22 mouse cellular contexts compared by ENCODE assay signal in genomic region chr9:99424574-99424863, GRCm38 (mm10). TPM values are rescaled to one million over a fixed set of nuclear protein-coding genes. Genes with fewer than 3 reads are reported as not detected.
A peak's percentile ranks its signal among the peaks of the same experiment; 100 is the strongest.
DNase-seq lines count a peak whose midpoint lies in the region; ATAC-seq and TF ChIP-seq lines count a peak whose summit lies in the region.
"Had no signal": no experiment of that assay in that cellular context is flagged by ENCODE, and none has a peak within 500 bp of the region (broad histone marks: within the 10 kb centered on the region; RNA-seq: fewer than 3 reads in every experiment).

No protein-coding gene starts in this region.

- TF ChIP-seq POLR2A in ES-Bruce4 (IDR thresholded peaks at IDR 0.05; ENCODE audit: insufficient read depth, low read length): no peak

- H3K9ac ChIP-seq in kidney, postnatal 0 days (ENCODE audit: low read depth, low read length): no peak overlapping the region
- H3K9ac ChIP-seq in ES-Bruce4 (ENCODE audit: low read depth, poor library complexity, severe bottlenecking): peak overlapping the region; percentile 34
- H3K9ac ChIP-seq in embryonic facial prominence, embryonic 12.5 days: no peak overlapping the region
- peak overlapping the region; percentile 48; the same call in 1 of the 2 replicates for H3K9ac ChIP-seq in limb, embryonic 13.5 days
- H3K9ac ChIP-seq: embryonic facial prominence, embryonic 15.5 days; midbrain, embryonic 15.5 days had no signal

- no peaks in the 10 kb centered on the region for H3K36me3 ChIP-seq in kidney, postnatal 0 days (ENCODE audit: insufficient read depth, low read length)
- no peaks in the 10 kb centered on the region for H3K36me3 ChIP-seq in ES-Bruce4 (ENCODE audit: control insufficient read depth, insufficient read depth, low read length, poor library complexity, severe bottlenecking)
- H3K36me3 ChIP-seq in embryonic facial prominence, embryonic 12.5 days: no peaks in the 10 kb centered on the region
- no peaks in the 10 kb centered on the region; the same call in 1 of the 2 replicates for H3K36me3 ChIP-seq in limb, embryonic 13.5 days
- H3K36me3 ChIP-seq: embryonic facial prominence, embryonic 15.5 days; midbrain, embryonic 15.5 days had no signal

- H3K27me3 ChIP-seq in kidney, postnatal 0 days (ENCODE audit: insufficient read depth, low read length): no peaks in the 10 kb centered on the region
- H3K27me3 ChIP-seq in ES-Bruce4 (ENCODE audit: control insufficient read depth, insufficient read depth, low read length, poor library complexity, severe bottlenecking): no peaks in the 10 kb centered on the region
- no peaks in the 10 kb centered on the region for H3K27me3 ChIP-seq in embryonic facial prominence, embryonic 12.5 days
- no peaks in the 10 kb centered on the region for H3K27me3 ChIP-seq in limb, embryonic 13.5 days
- H3K27me3 ChIP-seq: embryonic facial prominence, embryonic 15.5 days; midbrain, embryonic 15.5 days; Patski had no signal

- H3K4me3 ChIP-seq in kidney, postnatal 0 days (replicated peaks; ENCODE audit: low read depth, low read length): no peak overlapping the region
- no peak overlapping the region for H3K4me3 ChIP-seq in ES-Bruce4 (ENCODE audit: low read depth, low read length)
- H3K4me3 ChIP-seq in embryonic facial prominence, embryonic 12.5 days: no peak overlapping the region
- H3K4me3 ChIP-seq in limb, embryonic 13.5 days: no peak overlapping the region
- H3K4me3 ChIP-seq: embryonic facial prominence, embryonic 15.5 days; heart, adult 2 months; midbrain, embryonic 15.5 days had no signal

- DNase-seq in kidney, postnatal 0 days (ENCODE audit: low spot score): no peak
- DNase-seq in kidney, postnatal 14 days: no peak
- DNase-seq in gastrocnemius, adult 18-20 months (ENCODE audit: low spot score): no peak
- DNase-seq: adrenal gland, postnatal 10 days; B cell, adult 2 months; cerebellum, adult 9-10 months; gastrocnemius, postnatal 14 days; heart, adult 2 months; heart, postnatal 4 days; layer of hippocampus, postnatal 36 days; lung, adult 2 months; right cerebral cortex, postnatal 25 days had no signal

- 55% methylated on average over 4 of the region's 4 CpGs for WGBS in kidney, postnatal 0 days
- WGBS in embryonic facial prominence, embryonic 12.5 days: 41% methylated on average over 4 of the region's 4 CpGs
- WGBS in limb, embryonic 13.5 days: 43% methylated on average over 4 of the region's 4 CpGs

- H3K4me2 ChIP-seq in kidney, postnatal 0 days (ENCODE audit: low read length): no peak overlapping the region
- no peak overlapping the region for H3K4me2 ChIP-seq in embryonic facial prominence, embryonic 12.5 days (replicated peaks)
- H3K4me2 ChIP-seq in limb, embryonic 13.5 days (replicated peaks): no peak overlapping the region
- H3K4me2 ChIP-seq: embryonic facial prominence, embryonic 15.5 days; midbrain, embryonic 15.5 days had no signal

- H3K9me3 ChIP-seq in kidney, postnatal 0 days (replicated peaks; ENCODE audit: low read length): no peaks in the 10 kb centered on the region
- no peaks in the 10 kb centered on the region for H3K9me3 ChIP-seq in ES-Bruce4 (replicated peaks; ENCODE audit: control insufficient read depth, insufficient read depth, low read length, poor library complexity, severe bottlenecking)
- H3K9me3 ChIP-seq in embryonic facial prominence, embryonic 12.5 days: no peaks in the 10 kb centered on the region
- no peaks in the 10 kb centered on the region for H3K9me3 ChIP-seq in limb, embryonic 13.5 days
- H3K9me3 ChIP-seq: embryonic facial prominence, embryonic 15.5 days; midbrain, embryonic 15.5 days had no signal

- H3K27ac ChIP-seq in kidney, postnatal 0 days: peak overlapping the region; percentile 56; the same call in 1 of the 2 replicates
- peak overlapping the region; percentile 57 for H3K27ac ChIP-seq in ES-Bruce4 (ENCODE audit: insufficient read depth, low read length)
- H3K27ac ChIP-seq in embryonic facial prominence, embryonic 12.5 days: 0 out of 2 replicates have a peak overlapping the region, but pooled peaks have one; percentile 36
- H3K27ac ChIP-seq in limb, embryonic 13.5 days: peak overlapping the region; percentile 22; the same call in 1 of the 2 replicates
- H3K27ac ChIP-seq: embryonic facial prominence, embryonic 15.5 days; heart, adult 2 months; midbrain, embryonic 15.5 days had no signal

- H3K4me1 ChIP-seq in kidney, postnatal 0 days (replicated peaks; ENCODE audit: insufficient read depth, low read length): peaks cover 23% of the 10 kb centered on the region
- H3K4me1 ChIP-seq in ES-Bruce4 (ENCODE audit: control insufficient read depth, insufficient read depth, low read length): peaks cover 8% of the 10 kb centered on the region
- peaks cover 24% of the 10 kb centered on the region for H3K4me1 ChIP-seq in embryonic facial prominence, embryonic 12.5 days
- peaks cover 48% of the 10 kb centered on the region for H3K4me1 ChIP-seq in limb, embryonic 13.5 days

- ATAC-seq in kidney, postnatal 0 days (replicated peaks; ENCODE audit: low FRiP score, low read depth): no peak
- no peak for ATAC-seq in embryonic facial prominence, embryonic 12.5 days (ENCODE audit: insufficient number of reproducible peaks, insufficient read depth, low FRiP score, low TSS enrichment)
- no peak for ATAC-seq in limb, embryonic 13.5 days (ENCODE audit: low FRiP score, low read depth)
- no peak for ATAC-seq in granulocyte monocyte progenitor cell, adult 5-6 weeks (replicated peaks; ENCODE audit: poor library complexity, severe bottlenecking)
- ATAC-seq: midbrain, embryonic 15.5 days had no signal

- TF ChIP-seq CTCF in kidney, postnatal 0 days (IDR thresholded peaks at IDR 0.05; ENCODE audit: low read depth): no peak
- TF ChIP-seq CTCF in ES-Bruce4 (IDR thresholded peaks at IDR 0.05; ENCODE audit: low read depth, low read length): no peak

- no peak for TF ChIP-seq EP300 in ES-Bruce4 (IDR thresholded peaks at IDR 0.05; ENCODE audit: insufficient read depth, low read depth, low read length)

RNA-seq across cellular contexts. Expression of gene Mras, which starts 12.7 kb away (rescaled TPM):
- 19.4 and 19.6 TPM in 2 replicates for polyA plus RNA-seq in kidney, postnatal 0 days (2015; fragmentation: Nextera tagmentation; extraction: Ambion mirVana)
- polyA plus RNA-seq in ES-Bruce4 (2011; ENCODE audit: insufficient read depth, insufficient read length, low read depth, missing spikeins): 6.0 and 7.9 TPM in 2 replicates
- polyA plus RNA-seq in embryonic facial prominence, embryonic 12.5 days (2016; fragmentation: Nextera tagmentation; extraction: Ambion mirVana): 20.5 and 25.7 TPM in 2 replicates
- 25.8 and 29.6 TPM in 2 replicates for polyA plus RNA-seq in limb, embryonic 13.5 days (2015; fragmentation: Nextera tagmentation; extraction: Ambion mirVana)
- total RNA-seq in granulocyte monocyte progenitor cell, adult 5-6 weeks (2014; fragmentation: Nextera tagmentation): 6.7 and 19.6 TPM in 2 replicates
- 3.2 and 9.2 TPM in 2 replicates for total RNA-seq in granulocyte monocyte progenitor cell, adult 5-6 weeks (2017)
- total RNA-seq in gastrocnemius, adult 18-20 months (2021): 1 to 10 TPM; 6.4 to 7.8 TPM
- total RNA-seq: megakaryocyte-erythroid progenitor cell, adult 5-6 weeks had no signal

RNA-seq across cellular contexts. Expression of gene Nme9, which starts 26.8 kb away (rescaled TPM):
- 0.11 TPM in 1 of 2 replicates, not detected in the other for polyA plus RNA-seq in kidney, postnatal 0 days (2015; fragmentation: Nextera tagmentation; extraction: Ambion mirVana)
- not detected in 2 replicates for polyA plus RNA-seq in ES-Bruce4 (2011; ENCODE audit: insufficient read depth, insufficient read length, low read depth, missing spikeins)
- not detected in 2 replicates for polyA plus RNA-seq in embryonic facial prominence, embryonic 12.5 days (2016; fragmentation: Nextera tagmentation; extraction: Ambion mirVana)
- polyA plus RNA-seq in limb, embryonic 13.5 days (2015; fragmentation: Nextera tagmentation; extraction: Ambion mirVana): not detected in 2 replicates
- total RNA-seq in granulocyte monocyte progenitor cell, adult 5-6 weeks (2014; fragmentation: Nextera tagmentation): not detected in 2 replicates
- total RNA-seq in granulocyte monocyte progenitor cell, adult 5-6 weeks (2017): not detected in 2 replicates
- total RNA-seq in gastrocnemius, adult 18-20 months (2021): not detected
- total RNA-seq: adrenal gland, postnatal 10 days; gastrocnemius, postnatal 14 days; heart, adult 2 months; heart, postnatal 4 days; left cerebral cortex, postnatal 36 days had no signal
- polyA plus RNA-seq: heart, embryonic 14.5 days; Patski had no signal

Comparison
In these comparisons a context has a peak if more than half of its experiments do, and no peak if none do; other contexts are left out.
1. H3K9ac ChIP-seq: peak in ES-Bruce4 (single experiment) and limb, embryonic 13.5 days (single experiment); none in kidney, postnatal 0 days (single experiment) and embryonic facial prominence, embryonic 12.5 days (single experiment).
2. Peak in every context shown above with its lines, with median percentiles within 50 percentile points of each other: H3K27ac ChIP-seq.